Mouse (Mus musculus): ENCODE data around the gene Selenov.

- TF ChIP-seq POLR2A (IDR thresholded peaks at IDR 0.05; ENCODE audit: low read depth, low read length) (no peak), CTCF (conservative IDR thresholded peaks at IDR 0.05; ENCODE audit: insufficient read depth, insufficient read length, low read depth, low read length) (no peak)
Measured at GRCm38 (mm10) chr7:28269355-28269754, 21.6 kb downstream of the Selenov start.
